Mouse (Mus musculus) intestine, embryonic 16.5 days (tissue): ENCODE measurements around the gene Fbxw17. TPM values are rescaled to one million over a fixed set of nuclear protein-coding genes. Genes with fewer than 3 reads are reported as not detected.
A peak's percentile ranks its signal among the peaks of the same experiment; 100 is the strongest.
"Not testable (repeated sequence)": the region's sequence is repeated elsewhere in the genome, so short reads cannot be mapped to it uniquely, and the experiment has no call there.

Experiments
- ATAC-seq: fragments of 200-750 bp; cut with Nextera tagmentation; 2 replicates; pipeline ENCODE4 v1.8.0; 2017; ENCODE audit warnings: moderate TSS enrichment, moderate library complexity
- H3K27ac ChIP-seq: fragments of 300-500 bp; sonication (generic); 2 replicates; pipeline ENCODE4 v1.5.1; 2014; ENCODE audit warnings: mild to moderate bottlenecking, low read length
- H3K27me3 ChIP-seq: fragments of 300-500 bp; sonication (generic); replicated peaks from 2 replicates; pipeline ENCODE4 v1.6.1; 2014; ENCODE audit warnings: low read length, control low read depth, mixed read lengths; ENCODE audit not compliant: control insufficient read depth, insufficient read depth
- H3K36me3 ChIP-seq: fragments of 300-500 bp; sonication (generic); 2 replicates; pipeline ENCODE4 v1.6.1; 2014; ENCODE audit warnings: low read length, control low read depth; ENCODE audit not compliant: control insufficient read depth, insufficient read depth
- H3K4me1 ChIP-seq: fragments of 300-500 bp; sonication (generic); 2 replicates; pipeline ENCODE4 v1.6.1; 2014; ENCODE audit warnings: low read length, control low read depth, mixed read lengths; ENCODE audit not compliant: control insufficient read depth, insufficient read depth
- H3K4me2 ChIP-seq: fragments of 300-500 bp; sonication (generic); 2 replicates; pipeline ENCODE4 v1.6.1; 2014; ENCODE audit warnings: low read depth, low read length, control low read depth
- H3K4me3 ChIP-seq: fragments of 300-500 bp; sonication (generic); 2 replicates; pipeline ENCODE4 v1.5.1; 2014; ENCODE audit warnings: mild to moderate bottlenecking, low read length
- H3K9ac ChIP-seq: fragments of 300-500 bp; sonication (generic); 2 replicates; pipeline ENCODE4 v1.6.1; 2014; ENCODE audit warnings: low read depth, low read length
- H3K9me3 ChIP-seq: fragments of 300-500 bp; sonication (generic); 2 replicates; pipeline ENCODE4 v1.6.1; 2016; ENCODE audit warnings: low read length, control low read depth; ENCODE audit not compliant: control insufficient read depth
- WGBS: fragments of 180-500 bp; shearing (Covaris S2); extraction: QIAGEN DNeasy Blood & Tissue Kit; methylation state at CpG from one replicate; pipeline ENCODE4 v1.1.7; 2014; 5-methylcytosine and 5-hydroxymethylcytosine counted together
- polyA plus RNA-seq: library from polyadenylated mRNA; unstranded; fragments of >200 nt; fragmentation: Nextera tagmentation; extraction: Ambion mirVana; gene quantifications from 2 replicates; pipeline ENCODE4 v1.2.1, GENCODE M21; 2015

The Fbxw17 gene
- polyA plus RNA-seq, 1 experiment from 2014 or later, result 22.9 TPM

DNA sequence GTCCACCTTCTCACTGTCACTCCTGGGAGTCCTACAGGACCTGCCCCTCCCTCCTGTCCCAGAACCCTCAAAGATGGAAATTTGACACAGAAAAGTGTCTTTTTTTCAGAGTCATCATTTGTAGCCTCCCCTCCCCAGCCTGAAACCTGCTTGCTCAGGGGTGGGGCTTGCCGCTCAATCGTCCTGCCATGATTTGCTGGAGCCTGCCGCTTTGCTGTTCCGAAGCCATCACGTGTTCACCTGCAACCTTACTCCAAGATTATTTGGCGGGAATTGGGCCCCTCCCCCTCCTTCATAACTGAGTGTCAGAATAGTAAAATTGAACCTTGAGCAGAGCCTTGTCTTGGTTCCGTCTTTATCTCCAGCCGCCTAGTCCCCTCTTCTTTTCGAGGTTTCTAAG lies 34.6 kb downstream of the Fbxw17 start:
- ATAC-seq, H3K36me3 ChIP-seq: not testable (repeated sequence)
- 69% methylated on average over 9 of the region's 9 CpGs for WGBS

DNA sequence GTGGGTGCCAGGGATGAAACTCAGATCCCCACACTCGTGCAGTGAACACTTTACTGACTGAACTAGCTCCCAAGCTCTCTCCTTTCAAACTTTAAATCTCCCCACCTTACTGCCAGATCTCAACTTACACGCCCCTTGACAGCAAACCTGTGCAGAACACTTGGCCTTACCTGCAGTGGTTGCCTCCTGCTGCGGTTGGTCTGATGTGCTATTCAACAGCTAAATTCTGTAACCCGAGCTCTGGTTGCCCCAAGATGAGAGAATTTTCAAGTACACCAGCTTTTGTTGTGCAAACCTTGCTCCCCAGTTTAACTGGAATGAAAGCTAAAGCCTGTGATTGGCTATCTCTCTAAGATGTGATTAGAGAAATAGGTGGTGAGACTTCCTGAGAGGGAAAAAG lies 35.8 kb downstream of the Fbxw17 start:
- Histone ChIP-seq H3K27me3 (no peaks in the 10 kb centered on the region), H3K4me1 (no peaks in the 10 kb centered on the region), H3K27ac (no peak overlapping the region), H3K9me3 (no peaks in the 10 kb centered on the region), H3K4me2 (no peak overlapping the region), H3K36me3 (no peaks in the 10 kb centered on the region), H3K4me3 (no peak overlapping the region), H3K9ac (no peak overlapping the region)
- WGBS, result 39% methylated on average over 4 of the region's 4 CpGs
- no peak for ATAC-seq

More for the DNA sequence above, 34.6 kb downstream of the Fbxw17 start:
- H3K27me3 ChIP-seq, H3K9ac ChIP-seq, H3K9me3 ChIP-seq, H3K4me1 ChIP-seq, H3K4me2 ChIP-seq, H3K4me3 ChIP-seq, H3K27ac ChIP-seq: not testable (repeated sequence)

DNA sequence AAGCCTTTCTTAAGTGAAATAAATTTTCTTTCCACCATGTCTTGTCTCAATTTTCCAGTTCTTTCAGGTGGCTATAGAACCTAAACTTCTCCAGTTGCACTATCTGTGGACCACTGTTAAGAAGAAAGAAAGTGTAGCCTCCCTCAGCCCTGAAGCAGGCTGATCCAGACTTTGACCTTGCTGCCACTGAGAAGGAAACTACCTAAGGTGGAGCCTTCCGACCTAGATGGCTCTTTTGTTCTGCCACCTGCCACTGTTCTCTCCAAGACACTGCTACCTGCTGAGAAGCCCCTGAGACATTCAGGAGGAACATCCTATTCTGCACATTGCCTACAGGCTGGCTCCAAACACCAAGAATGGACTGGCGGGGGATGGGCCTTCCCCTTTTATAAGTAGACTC lies 42.8 kb downstream of the Fbxw17 start:
- not testable (repeated sequence) for H3K27ac ChIP-seq, H3K4me3 ChIP-seq, H3K9ac ChIP-seq, H3K4me2 ChIP-seq, ATAC-seq, H3K4me1 ChIP-seq, H3K9me3 ChIP-seq, H3K36me3 ChIP-seq, H3K27me3 ChIP-seq
- 62% methylated on average over 2 of the region's 2 CpGs for WGBS

DNA sequence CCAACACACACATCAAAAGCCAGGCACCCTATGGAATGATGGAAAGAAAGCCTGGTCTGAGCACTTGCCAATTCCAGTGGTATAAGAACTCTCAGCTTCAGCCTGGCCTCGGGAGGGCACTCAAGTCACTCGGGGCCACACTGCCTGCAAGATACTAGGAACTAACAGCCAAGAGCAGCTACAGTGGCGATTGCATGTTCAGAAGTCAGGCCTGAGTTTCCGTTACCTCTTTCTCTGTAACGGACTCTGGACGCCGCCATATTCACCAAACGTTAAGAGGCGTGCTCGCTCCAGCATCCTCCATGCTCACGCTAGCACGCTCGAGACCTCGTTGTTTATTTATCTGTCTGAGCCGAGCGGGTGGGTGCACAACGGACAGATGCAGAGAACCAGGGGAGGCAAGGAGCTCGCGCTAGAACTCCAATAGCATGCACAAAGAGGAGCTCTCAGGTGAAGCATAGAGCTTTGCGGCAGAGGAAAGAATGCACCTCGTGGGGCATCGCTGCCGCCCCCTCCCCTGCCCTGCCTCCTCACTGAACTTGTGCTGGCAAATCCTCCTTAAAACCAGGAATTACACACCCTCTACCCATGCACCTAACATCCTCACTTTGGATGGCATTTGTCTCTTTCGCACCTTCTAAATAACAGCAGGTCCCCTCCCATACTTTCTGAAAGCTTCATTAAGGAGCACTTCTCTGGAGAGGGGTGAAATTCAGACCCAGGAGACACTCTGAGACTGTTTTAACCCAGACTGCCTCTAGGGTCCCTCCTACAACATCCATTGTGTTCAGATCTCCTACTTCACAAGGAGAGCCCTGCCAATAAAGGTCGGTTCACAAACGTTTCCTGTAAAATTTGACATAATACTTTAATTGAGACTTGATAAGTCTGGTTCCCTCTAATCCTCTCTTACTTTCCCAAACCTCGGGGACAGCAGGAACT lies 47.2 kb downstream of the Fbxw17 start:
- no peaks in the 10 kb centered on the region for H3K36me3 ChIP-seq

DNA sequence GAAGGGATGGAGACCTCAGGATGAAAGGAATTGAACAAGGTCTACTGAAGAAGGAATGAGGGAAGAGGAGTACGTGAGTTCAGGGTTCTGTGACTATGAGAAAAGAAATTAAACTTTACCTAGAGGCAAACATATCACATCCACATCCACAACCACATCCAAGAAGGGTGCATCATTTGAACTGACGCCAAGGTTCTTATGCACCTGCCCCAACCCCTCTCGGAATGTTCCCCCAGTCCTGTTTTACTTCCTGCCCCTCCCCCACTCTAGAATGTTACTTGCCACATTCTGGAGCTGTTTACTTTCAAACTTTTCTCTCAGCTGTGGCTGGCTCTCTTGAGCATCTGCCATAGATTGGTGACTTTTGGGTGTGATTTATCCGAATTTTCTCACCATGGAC lies 49.3 kb downstream of the Fbxw17 start, which contains the start of gene Nutm2:
TSS of gene Nutm2 (plus strand) at position 301 of the 400 bp plus-strand sequence.
- Histone ChIP-seq H3K9me3 (no peaks in the 10 kb centered on the region), H3K27me3 (no peaks in the 10 kb centered on the region), H3K9ac (no peak within 1 kb of the TSS), H3K4me3 (no peak within 1 kb of the TSS), H3K27ac (no peak within 1 kb of the TSS), H3K4me2 (no peak within 1 kb of the TSS), H3K4me1 (no peaks in the 10 kb centered on the region), H3K36me3 (no peaks in the 10 kb centered on the region)
- no peak for ATAC-seq
- 75% methylated on average over 4 of the region's 4 CpGs for WGBS

More for the DNA sequence above, 47.2 kb downstream of the Fbxw17 start:
- Histone ChIP-seq H3K4me2 (peak overlapping the region; percentile 32; the same call in 1 of the 2 replicates), H3K27ac (no peak overlapping the region), H3K27me3 (no peaks in the 10 kb centered on the region), H3K9me3 (no peaks in the 10 kb centered on the region), H3K9ac (no peak overlapping the region), H3K4me3 (no peak overlapping the region; the same call in 1 of the 2 replicates), H3K4me1 (no peaks in the 10 kb centered on the region)
- ATAC-seq, result no peak
- WGBS, result 31% methylated on average over 27 of the region's 27 CpGs

Other genes with a start within 250 kb of the Fbxw17 start
- not detected in 2 replicates for gene Gm906, start 167.6 kb upstream of the Fbxw17 start, polyA plus RNA-seq
- gene Gm47429, start 26.0 kb downstream of the Fbxw17 start, polyA plus RNA-seq, result not detected in 2 replicates
- gene Nutm2, start 49.4 kb downstream of the Fbxw17 start, polyA plus RNA-seq, result not detected in 2 replicates
- gene Gm904, start 225.4 kb downstream of the Fbxw17 start, polyA plus RNA-seq, result not detected in 2 replicates